Mouse (Mus musculus) olfactory bulb, adult 2 months (tissue): ENCODE measurements at regions not wholly inside any gene's neighbourhood (a gene's known extent, or its start where the extent isn't known, plus 50 kb on each side); places are given as distances from the start of the nearest gene placed in this dataset.

ENCODE experiments used
- H3K27ac ChIP-seq: fragments of 200-500 bp; 2 replicates; pipeline ENCODE4 v1.5.1; 2012; ENCODE audit warnings: low read depth, low read length; ENCODE audit not compliant: insufficient read depth
- H3K4me1 ChIP-seq: fragments of 200-500 bp; 2 replicates; pipeline ENCODE4 v1.6.1; 2012; ENCODE audit warnings: low read length; ENCODE audit not compliant: control insufficient read depth, insufficient read depth
- H3K4me3 ChIP-seq: fragments of 200-500 bp; 2 replicates; pipeline ENCODE4 v1.5.1; 2012; ENCODE audit warnings: mild to moderate bottlenecking, low read depth, low read length, moderate library complexity; ENCODE audit not compliant: insufficient read depth
- CTCF ChIP-seq: fragments of 200-500 bp; IDR thresholded peaks from 2 replicates; pipeline ENCODE4 v1.5.1; 2012; ENCODE audit warnings: low read depth, mild to moderate bottlenecking, low read length, moderate library complexity; ENCODE audit not compliant: insufficient read depth
- POLR2A ChIP-seq: fragments of 200-500 bp; IDR thresholded peaks from 2 replicates; pipeline ENCODE4 v1.6.1; 2012; ENCODE audit warnings: mild to moderate bottlenecking, low read depth, low read length, moderate library complexity; ENCODE audit not compliant: insufficient read depth
- WGBS: fragments of 180-500 bp; shearing (Covaris S2); methylation state at CpG from one replicate; pipeline ENCODE4 v1.1.7; 2018; 5-methylcytosine and 5-hydroxymethylcytosine counted together

GRCm38 (mm10) chr5:54888172-54888571, 889.9 kb downstream of the Stim2 start:
- Histone ChIP-seq H3K27ac (no peak overlapping the region), H3K4me1 (no peaks in the 10 kb centered on the region), H3K4me3 (no peak overlapping the region)
- 63% methylated on average over 2 of the region's 2 CpGs for WGBS
- TF ChIP-seq CTCF (no peak), POLR2A (no peak)

GRCm38 (mm10) chr5:54894496-54895250, 896.4 kb downstream of the Stim2 start:
- TF ChIP-seq POLR2A (no peak), CTCF (no peak)
- H3K4me1 ChIP-seq: no peaks in the 10 kb centered on the region
- H3K27ac ChIP-seq: peak overlapping the region; percentile 83
- no peak overlapping the region for H3K4me3 ChIP-seq
- WGBS: 27% methylated on average over 10 of the region's 10 CpGs
